Mouse (Mus musculus): ENCODE measurements around the gene Ess2. TPM values are rescaled to one million over a fixed set of nuclear protein-coding genes. Genes with fewer than 3 reads are reported as not detected.

Gene Ess2
- polyA plus RNA-seq, 1 experiment from 2014 or later, result 56.2 TPM

- Histone ChIP-seq H3K27ac (no peak overlapping the region), H3K4me1 (no peaks in the 10 kb centered on the region), H3K4me3 (no peak overlapping the region), H3K9me3 (no peaks in the 10 kb centered on the region), H3K36me3 (replicated peaks) (peaks cover 76% of the 10 kb centered on the region), H3K27me3 (ENCODE audit: poor library complexity, severe bottlenecking) (no peaks in the 10 kb centered on the region)
- DNase-seq (ENCODE audit: extremely low spot score, low spot score), result no peak
- 75% methylated on average over 4 of the region's 4 CpGs for WGBS
These were observed 38.2 kb downstream of the Ess2 start for GRCm38 (mm10) chr16:17872995-17873394.

- H3K36me3 ChIP-seq (replicated peaks), result peaks cover 75% of the 10 kb centered on the region
- WGBS, result 93% methylated on average over 5 of the region's 5 CpGs
These were observed 39.9 kb downstream of the Ess2 start for GRCm38 (mm10) chr16:17871248-17871647.

GRCm38 (mm10) chr16:17865770-17866169, 45.4 kb downstream of the Ess2 start:
- no peaks in the 10 kb centered on the region for H3K4me1 ChIP-seq
- DNase-seq (ENCODE audit: extremely low spot score, low spot score), result no peak
- H3K36me3 ChIP-seq (replicated peaks), result peaks cover 84% of the 10 kb centered on the region
- H3K27me3 ChIP-seq (ENCODE audit: poor library complexity, severe bottlenecking), result no peaks in the 10 kb centered on the region
- WGBS, result 84% methylated on average over 6 of the region's 6 CpGs
- H3K4me3 ChIP-seq, result no peak overlapping the region
- no peaks in the 10 kb centered on the region for H3K9me3 ChIP-seq
- no peak overlapping the region for H3K27ac ChIP-seq

More at GRCm38 (mm10) chr16:17871248-17871647, 39.9 kb downstream of the Ess2 start:
- H3K4me1 ChIP-seq, result no peaks in the 10 kb centered on the region
- no peak overlapping the region for H3K4me3 ChIP-seq
- DNase-seq (ENCODE audit: extremely low spot score, low spot score), result no peak
- H3K27me3 ChIP-seq (ENCODE audit: poor library complexity, severe bottlenecking), result no peaks in the 10 kb centered on the region
- H3K27ac ChIP-seq, result no peak overlapping the region
- no peaks in the 10 kb centered on the region for H3K9me3 ChIP-seq

GRCm38 (mm10) chr16:17865293-17865692, 45.9 kb downstream of the Ess2 start:
- H3K27ac ChIP-seq, result no peak overlapping the region
- no peak overlapping the region for H3K4me3 ChIP-seq
- H3K4me1 ChIP-seq, result no peaks in the 10 kb centered on the region
- no peaks in the 10 kb centered on the region for H3K9me3 ChIP-seq
- H3K27me3 ChIP-seq (ENCODE audit: poor library complexity, severe bottlenecking), result no peaks in the 10 kb centered on the region
- DNase-seq (ENCODE audit: extremely low spot score, low spot score), result no peak
- H3K36me3 ChIP-seq (replicated peaks), result peaks cover 84% of the 10 kb centered on the region
- WGBS, result 91% methylated on average over 2 of the region's 2 CpGs

- Histone ChIP-seq H3K36me3 (replicated peaks) (peaks cover 90% of the 10 kb centered on the region), H3K27ac (no peak overlapping the region), H3K4me1 (0 out of 2 replicates have a peak, but pooled peaks cover 5% of the 10 kb centered on the region), H3K9me3 (no peaks in the 10 kb centered on the region), H3K4me3 (no peak overlapping the region), H3K27me3 (ENCODE audit: poor library complexity, severe bottlenecking) (no peaks in the 10 kb centered on the region)
- DNase-seq (ENCODE audit: extremely low spot score, low spot score), result no peak
These were observed 52.6 kb downstream of the Ess2 start for GRCm38 (mm10) chr16:17858592-17858991.

- no peak overlapping the region for H3K27ac ChIP-seq
- no peaks in the 10 kb centered on the region for H3K27me3 ChIP-seq (ENCODE audit: poor library complexity, severe bottlenecking)
- no peak for DNase-seq (ENCODE audit: extremely low spot score, low spot score)
- WGBS, result 93% methylated on average over 7 of the region's 7 CpGs
- peaks cover 95% of the 10 kb centered on the region for H3K36me3 ChIP-seq (replicated peaks)
- H3K4me1 ChIP-seq, result 0 out of 2 replicates have a peak, but pooled peaks cover 5% of the 10 kb centered on the region
- no peaks in the 10 kb centered on the region for H3K9me3 ChIP-seq
- H3K4me3 ChIP-seq, result no peak overlapping the region
These were observed 54.0 kb downstream of the Ess2 start for GRCm38 (mm10) chr16:17857157-17857556.

- no peaks in the 10 kb centered on the region for H3K9me3 ChIP-seq
- H3K4me3 ChIP-seq, result no peak overlapping the region
- H3K27me3 ChIP-seq (ENCODE audit: poor library complexity, severe bottlenecking), result no peaks in the 10 kb centered on the region
- WGBS, result 89% methylated on average over 2 of the region's 2 CpGs
- peaks cover 95% of the 10 kb centered on the region for H3K36me3 ChIP-seq (replicated peaks)
- no peak for DNase-seq (ENCODE audit: extremely low spot score, low spot score)
- no peak overlapping the region for H3K27ac ChIP-seq
- H3K4me1 ChIP-seq, result 0 out of 2 replicates have a peak, but pooled peaks cover 5% of the 10 kb centered on the region
These were observed 57.9 kb downstream of the Ess2 start for GRCm38 (mm10) chr16:17853263-17853662.

GRCm38 (mm10) chr16:17851860-17852259, 59.3 kb downstream of the Ess2 start:
- Histone ChIP-seq H3K27ac (no peak overlapping the region), H3K36me3 (replicated peaks) (peaks cover 95% of the 10 kb centered on the region), H3K9me3 (no peaks in the 10 kb centered on the region), H3K4me3 (no peak overlapping the region), H3K4me1 (0 out of 2 replicates have a peak, but pooled peaks cover 4% of the 10 kb centered on the region), H3K27me3 (ENCODE audit: poor library complexity, severe bottlenecking) (no peaks in the 10 kb centered on the region)
- DNase-seq (ENCODE audit: extremely low spot score, low spot score), result no peak
- 89% methylated on average over 1 of the region's 1 CpGs for WGBS

GRCm38 (mm10) chr16:17851331-17851730, 59.8 kb downstream of the Ess2 start:
- 93% methylated on average over 5 of the region's 5 CpGs for WGBS
- Histone ChIP-seq H3K27me3 (ENCODE audit: poor library complexity, severe bottlenecking) (no peaks in the 10 kb centered on the region), H3K4me3 (no peak overlapping the region), H3K4me1 (no peaks in the 10 kb centered on the region), H3K27ac (no peak overlapping the region), H3K36me3 (replicated peaks) (peaks cover 95% of the 10 kb centered on the region), H3K9me3 (no peaks in the 10 kb centered on the region)
- DNase-seq (ENCODE audit: extremely low spot score, low spot score), result no peak

Other genes with a start within 250 kb of the Ess2 start
- gene Med15, start 178.5 kb downstream of the Ess2 start, polyA plus RNA-seq (2016; fragmentation: Nextera tagmentation; extraction: Ambion mirVana), result 47.4 and 47.5 TPM in 2 replicates
- gene Klhl22, start 151.7 kb downstream of the Ess2 start, polyA plus RNA-seq (2016; fragmentation: Nextera tagmentation; extraction: Ambion mirVana), result 55.4 and 59.1 TPM in 2 replicates
- 4.0 and 4.1 TPM in 2 replicates for gene Scarf2, start 114.1 kb downstream of the Ess2 start, polyA plus RNA-seq (2016; fragmentation: Nextera tagmentation; extraction: Ambion mirVana)
- gene B830017H08Rik, start 78.2 kb downstream of the Ess2 start, polyA plus RNA-seq (2016; fragmentation: Nextera tagmentation; extraction: Ambion mirVana), result not detected in 2 replicates
- gene Car15, start 73.0 kb downstream of the Ess2 start, polyA plus RNA-seq (2016; fragmentation: Nextera tagmentation; extraction: Ambion mirVana), result 2.7 and 3.6 TPM in 2 replicates
- gene Gm20518, start 19.7 kb downstream of the Ess2 start, polyA plus RNA-seq (2016; fragmentation: Nextera tagmentation; extraction: Ambion mirVana), result 0.23 and 0.29 TPM in 2 replicates
- not detected in 2 replicates for gene Tssk1, start 17.1 kb downstream of the Ess2 start, polyA plus RNA-seq (2016; fragmentation: Nextera tagmentation; extraction: Ambion mirVana)
- 104 and 106 TPM in 2 replicates for gene Dgcr2, start 12.8 kb downstream of the Ess2 start, polyA plus RNA-seq (2016; fragmentation: Nextera tagmentation; extraction: Ambion mirVana)
- gene Tssk2, start 12.7 kb downstream of the Ess2 start, polyA plus RNA-seq (2016; fragmentation: Nextera tagmentation; extraction: Ambion mirVana), result 0.36 TPM in 1 of 2 replicates, not detected in the other
- gene Gsc2, start 3.7 kb upstream of the Ess2 start, polyA plus RNA-seq (2016; fragmentation: Nextera tagmentation; extraction: Ambion mirVana), result 0.43 TPM in 1 of 2 replicates, not detected in the other
- gene Slc25a1, start 16.9 kb upstream of the Ess2 start, polyA plus RNA-seq (2016; fragmentation: Nextera tagmentation; extraction: Ambion mirVana), result 97.4 and 99.1 TPM in 2 replicates
- not detected in 2 replicates for gene Vpreb2, start 69.1 kb upstream of the Ess2 start, polyA plus RNA-seq (2016; fragmentation: Nextera tagmentation; extraction: Ambion mirVana)
- gene Dgcr6, start 141.5 kb upstream of the Ess2 start, polyA plus RNA-seq (2016; fragmentation: Nextera tagmentation; extraction: Ambion mirVana), result 159 and 175 TPM in 2 replicates
- 17.0 and 19.6 TPM in 2 replicates for gene Prodh, start 178.9 kb upstream of the Ess2 start, polyA plus RNA-seq (2016; fragmentation: Nextera tagmentation; extraction: Ambion mirVana)
- gene Rtn4r, start 216.3 kb upstream of the Ess2 start, polyA plus RNA-seq (2016; fragmentation: Nextera tagmentation; extraction: Ambion mirVana), result 0.87 and 1.2 TPM in 2 replicates